ENCODE assay signal across 8 mouse cellular contexts in genomic region chr11:55469048-55469843, GRCm38 (mm10). TPM values are rescaled to one million over a fixed set of nuclear protein-coding genes. Genes with fewer than 3 reads are reported as not detected.
DNase-seq lines count a peak whose midpoint lies in the region; ATAC-seq lines count a peak whose summit lies in the region.

G3bp1 (plus strand) TSS chr11:55469685.

- no peaks in the 10 kb centered on the region for H3K27me3 ChIP-seq in hindbrain, embryonic 11.5 days (ENCODE audit: control insufficient read depth, insufficient read depth, low read length)

- H3K36me3 ChIP-seq in hindbrain, embryonic 11.5 days (ENCODE audit: control insufficient read depth, insufficient read depth, low read length): no peaks in the 10 kb centered on the region

- under 1% methylated on average over 52 of the region's 57 CpGs for WGBS in hindbrain, embryonic 11.5 days

- H3K4me2 ChIP-seq in hindbrain, embryonic 11.5 days (replicated peaks; ENCODE audit: low read depth, low read length): peak within 1 kb of the TSS; percentile 79

- no peaks in the 10 kb centered on the region for H3K4me1 ChIP-seq in hindbrain, embryonic 11.5 days (replicated peaks; ENCODE audit: control insufficient read depth, insufficient read depth, low read length)

- peak within 1 kb of the TSS; percentile 86 for H3K27ac ChIP-seq in hindbrain, embryonic 11.5 days (ENCODE audit: low read depth, low read length)

- H3K4me3 ChIP-seq in hindbrain, embryonic 11.5 days (ENCODE audit: low read depth, low read length): peak within 1 kb of the TSS; percentile 98

- H3K9me3 ChIP-seq in hindbrain, embryonic 11.5 days (ENCODE audit: control insufficient read depth, low read length): no peaks in the 10 kb centered on the region

- peak within 1 kb of the TSS; percentile 97 for H3K9ac ChIP-seq in hindbrain, embryonic 11.5 days (ENCODE audit: low read depth, low read length)

- peak; percentile 100 for DNase-seq in Muller cell, postnatal 12 days (ENCODE audit: inconsistent ontology term)
- peak; percentile 100 for DNase-seq in cerebellum, adult 9-11 months
- DNase-seq in frontal cortex, adult 2 months (ENCODE audit: extremely low spot score in 1 of 2, low spot score in 1 of 2): peak; percentile 100
- peak; percentile 97 for DNase-seq in hindbrain, embryonic 11.5 days (ENCODE audit: low spot score)
- DNase-seq in layer of hippocampus, postnatal 10 days (ENCODE audit: low spot score in 2 of 2): peak; percentile 99
- DNase-seq in lung, postnatal 10 days: peak; percentile 100
- DNase-seq in ovary, postnatal 36 days (ENCODE audit: low spot score): peak; percentile 98
- peak; percentile 99 for DNase-seq in thymus, postnatal 25 days

- ATAC-seq in hindbrain, embryonic 11.5 days (ENCODE audit: low FRiP score): peak; percentile 98

RNA-seq across cellular contexts. Expression of gene G3bp1, which starts in this region (rescaled TPM):
- polyA plus RNA-seq in frontal cortex, adult 2 months (2012; rRNA removed): 26.7 and 28.1 TPM in 2 replicates
- 199 and 220 TPM in 2 replicates for polyA plus RNA-seq in hindbrain, embryonic 11.5 days (2014; fragmentation: Nextera tagmentation; extraction: Ambion mirVana)
- 10 to 100 TPM; 43.8 to 44.0 TPM for total RNA-seq in layer of hippocampus, postnatal 10 days (2021)

Comparison
In these comparisons a context has a peak if more than half of its experiments do, and no peak if none do; other contexts are left out.
1. Peak in every context shown above with its lines: DNase-seq, ATAC-seq, H3K4me3 ChIP-seq and H3K27ac ChIP-seq.